Mouse (Mus musculus) embryonic stem cell, embryonic (primary cell): Measurements from ENCODE around the gene Cacng4.

ENCODE experiments used
- CTCF ChIA-PET, 4 experiments: fragments of 300-600 bp in 2 of 4; fragments of 350-600 bp in 2 of 4; sonication (Branson Sonifier 250); formaldehyde crosslinking; loops; one replicate each; lab custom pipeline; 2022; ENCODE audit warnings: inconsistent platforms in 2 of 4; lab: Charles Lee
- POLR2A ChIA-PET, 4 experiments: fragments of 300-600 bp in 2 of 4; fragments of 350-600 bp in 2 of 4; sonication (Branson Sonifier 250); formaldehyde crosslinking; loops; one replicate each; lab custom pipeline; 2022; ENCODE audit warnings: antibody characterized with exemption in 4 of 4, inconsistent platforms in 1 of 4; lab: Charles Lee

Gene Cacng4

GRCm38 (mm10) chr11:107785288-107785687 is 9.1 kb downstream of the Cacng4 start:
- ChIA-PET POLR2A (no interaction called here), CTCF (no interaction called here)

GRCm38 (mm10) chr11:107783861-107784754 is 10.2 kb downstream of the Cacng4 start:
- POLR2A ChIA-PET, result no interaction called here
- CTCF ChIA-PET, result no interaction called here

- ChIA-PET CTCF (interaction anchor here in 1 of 4 experiments (0.5 kb wide), 1 partner anchor 53 kb away, joined by 4 read pairs; no protein-coding TSS in a partner anchor), POLR2A (interaction anchor here in 1 of 4 experiments (0.5 kb wide), 1 partner anchor 1298 kb away, joined by 7 read pairs; no protein-coding TSS in a partner anchor)
Observed at GRCm38 (mm10) chr11:107782591-107782990, 11.8 kb downstream of the Cacng4 start.

- POLR2A ChIA-PET, result interaction anchor here in 1 of 4 experiments (1.3 kb wide), 1 partner anchor 53 kb away, joined by 3 read pairs; no protein-coding TSS in a partner anchor
- CTCF ChIA-PET, result interaction anchor here in 1 of 4 experiments (0.7 kb wide), 1 partner anchor 20 kb away, joined by 3 read pairs; no protein-coding TSS in a partner anchor
Observed at GRCm38 (mm10) chr11:107778859-107779258, 15.5 kb downstream of the Cacng4 start.

DNA sequence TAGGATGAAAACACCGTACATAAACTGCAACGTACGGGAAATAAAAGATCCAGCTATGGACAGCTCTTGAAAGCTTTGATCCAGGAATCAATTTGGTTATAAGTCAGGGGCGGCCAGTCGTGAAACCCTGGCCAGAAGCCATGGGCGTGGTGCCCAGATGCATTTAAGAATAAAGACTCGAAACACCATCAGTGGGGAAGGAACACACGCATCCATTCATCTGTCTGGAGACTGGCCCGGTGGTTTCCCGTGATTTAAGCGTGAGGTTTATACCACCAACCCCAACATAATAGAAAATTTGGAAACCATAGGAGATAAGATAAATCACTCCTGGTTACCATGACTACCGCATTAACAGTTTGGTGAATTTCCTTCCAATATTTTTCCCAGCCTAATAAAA is 16.9 kb downstream of the Cacng4 start:
- CTCF ChIA-PET, result interaction anchor here in 1 of 4 experiments (0.8 kb wide), 1 partner anchor 88 kb away, joined by 3 read pairs; no protein-coding TSS in a partner anchor
- POLR2A ChIA-PET, result interaction anchor here in 1 of 4 experiments (0.8 to 0.9 kb wide), 2 partner anchors 9 to 16 kb away, joined by 3 to 5 read pairs; no protein-coding TSS in a partner anchor

DNA sequence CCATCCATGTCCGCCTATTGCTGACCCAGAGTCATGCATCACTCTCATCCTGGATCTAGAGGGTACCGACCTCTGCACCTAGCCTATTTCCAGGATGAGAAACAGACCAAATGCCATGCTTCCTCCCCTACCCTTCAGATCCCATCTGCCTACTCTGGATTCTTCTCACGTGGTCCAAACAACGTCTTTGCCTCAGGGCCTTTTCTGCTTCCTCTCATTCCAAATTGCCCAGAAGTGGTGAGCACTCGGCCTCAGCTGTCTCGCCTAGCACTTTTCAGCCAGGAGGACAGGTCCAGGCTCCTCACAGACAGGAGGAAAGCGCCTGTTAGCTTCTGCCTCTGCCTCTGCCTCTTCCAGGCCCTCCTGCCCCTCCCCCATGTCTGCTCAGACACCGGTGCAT is 21.0 kb downstream of the Cacng4 start:
- ChIA-PET CTCF (interaction anchor here in 1 of 4 experiments (0.6 kb wide), 1 partner anchor 144 kb away, joined by 3 read pairs; no protein-coding TSS in a partner anchor), POLR2A (no interaction called here)

DNA sequence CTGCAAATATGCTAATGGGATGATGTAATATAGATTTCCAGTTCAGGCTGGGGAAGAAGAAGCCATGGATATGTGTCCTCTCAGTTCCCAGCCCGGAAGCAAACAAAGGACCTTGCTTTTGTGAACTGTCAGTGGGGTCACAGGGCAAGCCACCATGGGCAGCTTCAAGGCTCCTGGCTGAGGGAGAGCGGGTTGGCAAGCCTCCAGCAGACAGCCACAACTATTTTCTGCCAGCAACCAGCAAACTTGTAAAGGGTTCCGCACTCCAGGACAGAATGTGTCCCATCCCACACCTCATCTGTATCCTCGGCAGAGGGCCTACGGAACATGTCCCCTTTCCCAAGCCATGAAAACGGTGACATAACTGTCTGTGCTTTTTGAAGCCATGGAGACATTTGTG is 22.4 kb downstream of the Cacng4 start:
- POLR2A ChIA-PET, result interaction anchor here in 2 of 4 experiments (0.6 kb wide), 2 partner anchors 24 to 162 kb away, joined by 3 read pairs; no protein-coding TSS in a partner anchor
- CTCF ChIA-PET, result interaction anchor here in 1 of 4 experiments (0.9 kb wide), 1 partner anchor 259 kb away, joined by 4 read pairs; no protein-coding TSS in a partner anchor

DNA sequence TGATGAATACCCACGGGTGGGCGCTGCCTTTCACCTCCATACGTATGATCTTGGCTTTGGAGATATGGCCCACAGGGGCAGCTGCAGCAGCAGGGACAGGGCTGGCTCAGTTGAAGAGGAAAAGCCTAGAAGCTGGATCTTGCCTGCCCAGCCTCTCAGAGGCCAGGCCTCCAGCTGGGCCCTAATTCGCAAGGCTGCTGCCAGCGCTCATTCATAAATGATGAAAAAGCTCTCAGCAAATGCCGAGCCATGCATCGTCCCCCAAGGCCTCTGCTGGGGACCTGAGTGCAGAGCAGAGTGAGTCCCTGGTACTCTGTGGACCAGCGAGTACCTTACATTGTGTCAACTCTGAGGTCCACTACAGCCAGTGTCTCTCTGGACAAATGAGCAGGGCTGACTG is 26.0 kb downstream of the Cacng4 start:
- ChIA-PET POLR2A (interaction anchor here in 1 of 4 experiments (0.6 kb wide), 1 partner anchor 230 kb away, joined by 3 read pairs; no protein-coding TSS in a partner anchor), CTCF (no interaction called here)

- ChIA-PET CTCF (interaction anchor here in 1 of 4 experiments (0.6 kb wide), 1 partner anchor 81 kb away, joined by 3 read pairs; no protein-coding TSS in a partner anchor), POLR2A (interaction anchor here in 1 of 4 experiments (0.6 kb wide), 1 partner anchor 60 kb away, joined by 3 read pairs; no protein-coding TSS in a partner anchor)
Observed at GRCm38 (mm10) chr11:107766932-107767331, 27.4 kb downstream of the Cacng4 start.

DNA sequence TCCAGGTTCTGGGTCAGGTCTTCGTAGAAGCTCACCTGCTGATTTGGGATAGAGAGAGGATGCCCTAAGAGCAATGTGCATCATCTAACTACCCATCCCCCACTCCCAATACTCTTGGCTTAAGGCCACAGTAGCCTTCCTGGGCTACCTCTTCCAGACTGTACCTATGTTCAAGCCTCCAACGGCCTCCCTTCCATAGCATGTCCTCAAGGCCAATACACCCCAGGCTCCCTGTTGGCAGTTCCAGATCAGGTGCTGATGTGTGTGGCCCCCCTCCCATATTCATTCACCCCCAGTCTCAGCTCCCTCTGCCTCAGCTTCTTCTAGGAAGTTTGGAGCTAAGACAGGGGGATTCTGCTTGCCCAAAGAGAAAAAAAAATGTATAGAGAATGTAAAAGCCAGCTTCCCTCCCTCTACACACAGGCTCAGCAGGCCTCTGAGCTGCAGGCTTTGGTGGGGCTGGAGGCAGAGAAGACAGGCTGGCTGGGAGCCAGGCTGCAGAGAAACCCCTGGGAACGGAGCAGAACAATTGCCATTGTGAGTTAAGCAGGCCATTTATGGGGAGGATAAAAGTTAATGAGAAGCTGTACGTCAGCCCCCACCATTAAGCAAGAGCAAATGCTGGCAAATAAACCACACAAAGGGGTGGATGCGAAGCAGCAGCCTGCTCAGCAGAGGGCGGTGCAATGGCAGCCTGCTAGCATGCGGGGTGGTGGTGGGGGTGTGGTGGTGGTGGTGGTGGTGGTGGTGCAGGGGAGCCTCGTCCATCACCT is 31.5 kb downstream of the Cacng4 start:
- ChIA-PET CTCF (interaction anchor here in 1 of 4 experiments (0.6 kb wide), 1 partner anchor 938 kb away, joined by 3 read pairs; no protein-coding TSS in a partner anchor), POLR2A (interaction anchor here in 1 of 4 experiments (0.9 kb wide), 1 partner anchor 9 kb away, joined by 3 read pairs; no protein-coding TSS in a partner anchor)

GRCm38 (mm10) chr11:107761790-107762500 is 32.4 kb downstream of the Cacng4 start:
- POLR2A ChIA-PET, result interaction anchor here in 1 of 4 experiments (0.7 kb wide), 1 partner anchor 1528 kb away, joined by 4 read pairs; no protein-coding TSS in a partner anchor
- CTCF ChIA-PET, result no interaction called here

GRCm38 (mm10) chr11:107760001-107760400 is 34.4 kb downstream of the Cacng4 start:
- ChIA-PET POLR2A (interaction anchor here in 3 of 4 experiments (0.6 to 1.1 kb wide), 3 partner anchors 36 to 106 kb away, joined by 3 read pairs; no protein-coding TSS in a partner anchor), CTCF (interaction anchor here in 2 of 4 experiments (0.5 to 0.7 kb wide), 3 partner anchors 54 to 266 kb away, joined by 3 read pairs; no protein-coding TSS in a partner anchor)

DNA sequence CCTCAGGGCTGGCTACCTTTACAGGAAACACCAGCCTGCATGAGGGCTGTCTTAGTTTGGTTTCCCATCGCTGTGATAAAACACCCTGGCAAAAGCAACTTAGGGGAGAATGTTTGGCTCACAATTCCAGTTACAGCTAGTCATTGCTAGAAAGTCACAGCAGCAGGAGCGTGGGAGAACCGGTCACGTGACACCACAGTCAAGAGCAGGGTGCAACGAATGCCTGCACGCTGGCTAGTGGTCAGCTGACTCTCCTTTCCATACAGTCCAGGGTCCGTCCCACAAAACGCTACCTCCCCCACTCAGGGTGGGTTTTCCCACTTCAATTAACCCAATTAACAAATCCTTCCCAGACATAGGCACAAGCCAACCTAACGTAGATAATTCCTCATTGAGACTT is 34.8 kb downstream of the Cacng4 start:
- CTCF ChIA-PET, result interaction anchor here in 1 of 4 experiments (0.5 to 0.7 kb wide), 3 partner anchors 152 to 267 kb away, joined by 3 to 7 read pairs (median 3); partner anchors contain the start of gene Cacng5
- POLR2A ChIA-PET, result interaction anchor here in 2 of 4 experiments (0.6 to 0.7 kb wide), 2 partner anchors 37 to 106 kb away, joined by 3 read pairs; no protein-coding TSS in a partner anchor

GRCm38 (mm10) chr11:107749114-107749513 is 45.2 kb downstream of the Cacng4 start:
- ChIA-PET CTCF (no interaction called here), POLR2A (interaction anchor here in 1 of 4 experiments (0.6 kb wide), 1 partner anchor 294 kb away, joined by 4 read pairs; no protein-coding TSS in a partner anchor)

GRCm38 (mm10) chr11:107748243-107749035 is 45.9 kb downstream of the Cacng4 start:
- ChIA-PET POLR2A (interaction anchor here in 1 of 4 experiments (0.6 kb wide), 1 partner anchor 293 kb away, joined by 4 read pairs; no protein-coding TSS in a partner anchor), CTCF (no interaction called here)

GRCm38 (mm10) chr11:107743100-107743499 is 51.3 kb downstream of the Cacng4 start:
- POLR2A ChIA-PET, result interaction anchor here in 2 of 4 experiments (1.0 to 1.5 kb wide), 4 partner anchors 9 to 744 kb away, joined by 3 to 7 read pairs (median 4); partner anchors contain the start of genes Helz (in 1 of the 2) and Kpna2 (in 1 of the 2)
- CTCF ChIA-PET, result no interaction called here
